Comparison of ENCODE assay signal across 8 mouse cellular contexts in the genomic region with DNA sequence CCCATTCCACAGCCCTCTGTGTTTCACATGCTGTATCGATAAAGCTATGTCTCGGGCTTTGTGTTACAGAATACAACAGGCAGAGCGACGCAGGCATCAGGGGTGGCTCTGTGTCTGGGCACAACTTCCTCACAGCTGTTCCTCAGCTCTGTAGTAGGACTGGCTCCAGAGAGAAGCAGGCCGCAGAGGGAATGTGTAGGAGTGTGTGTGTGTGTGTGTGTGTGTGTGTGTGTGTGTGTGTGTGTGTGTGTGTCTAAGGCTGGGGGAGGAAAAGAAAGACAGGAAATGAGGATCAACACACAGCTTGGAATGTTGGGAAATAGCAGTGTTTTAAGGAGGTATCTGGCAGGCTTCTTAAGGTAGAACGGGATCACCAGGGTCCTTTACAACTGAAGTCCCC.
DNase-seq lines count a peak whose midpoint lies in the region.
"Had no signal": no experiment of that assay in that cellular context is flagged by ENCODE, and none has a peak within 500 bp of the region (broad histone marks: within the 10 kb centered on the region; RNA-seq: fewer than 3 reads in every experiment).

No protein-coding gene starts in this region.

- peak; percentile 78 for DNase-seq in right cerebral cortex, adult 18-20 months
- no peak for DNase-seq in right cerebral cortex, postnatal 4 days
- DNase-seq in heart, postnatal 14 days = peak; percentile 56 to 60
- DNase-seq in left cerebral cortex, postnatal 36 days (ENCODE audit: low spot score in 2 of 2) = peak; percentile 62 to 75
- DNase-seq in yolk sac, embryonic 10.5 days (ENCODE audit: low spot score) = peak; percentile 20
- no peak for DNase-seq in urinary bladder, adult 2 months (ENCODE audit: low spot score)
- DNase-seq in adrenal gland, postnatal 4 days (ENCODE audit: low spot score in 2 of 2) = no peak
- DNase-seq: cerebellum, adult 9-10 months had no signal

- intact Hi-C loops in heart, postnatal 14 days (cut with DNase I) = loop anchor here (10.0 kb wide), 1 partner anchor 198 kb away; no protein-coding TSS in a partner anchor
- intact Hi-C loops in left cerebral cortex, postnatal 36 days (cut with DNase I) = no loop called here

Comparison
In these comparisons a context has a peak if more than half of its experiments do, and no peak if none do; other contexts are left out.
1. DNase-seq: peak in right cerebral cortex, adult 18-20 months (single experiment), heart, postnatal 14 days (2 of 2), left cerebral cortex, postnatal 36 days (2 of 2) and yolk sac, embryonic 10.5 days (single experiment); none in right cerebral cortex, postnatal 4 days (single experiment), urinary bladder, adult 2 months (single experiment) and adrenal gland, postnatal 4 days (0 of 2).